Mouse (Mus musculus): ENCODE data around the gene Zfp263. TPM values are rescaled to one million over a fixed set of nuclear protein-coding genes. Genes with fewer than 3 reads are reported as not detected.
A peak's percentile ranks its signal among the peaks of the same experiment; 100 is the strongest.

The Zfp263 gene
- polyA plus RNA-seq (2012; rRNA removed): 18.5 and 19.6 TPM in 2 replicates

GRCm38 (mm10) chr16:3743503-3744185, at the start of gene Zfp263:
Zfp263 (plus strand) TSS chr16:3744093.
- H3K4me3 ChIP-seq (replicated peaks; ENCODE audit: insufficient read depth, low read depth, low read length): peak within 1 kb of the TSS; percentile 85
- WGBS: under 1% methylated on average over 42 of the region's 42 CpGs
- TF ChIP-seq POLR2A (IDR thresholded peaks at IDR 0.05; ENCODE audit: borderline replicate concordance, insufficient read depth, low read length): peak; percentile 85
- TF ChIP-seq CTCF (IDR thresholded peaks at IDR 0.05; ENCODE audit: borderline replicate concordance, insufficient read depth, low read depth, low read length): no peak
- no peaks in the 10 kb centered on the region; the same call in 1 of the 2 replicates for H3K4me1 ChIP-seq (ENCODE audit: control insufficient read depth, insufficient read depth, low read length)
- peak; percentile 93 to 95 for DNase-seq
- no peaks in the 10 kb centered on the region for H3K27me3 ChIP-seq (ENCODE audit: control insufficient read depth, insufficient read depth, low read length)
- H3K27ac ChIP-seq (ENCODE audit: insufficient read depth, low read length): peak within 1 kb of the TSS; percentile 69

GRCm38 (mm10) chr16:3699281-3699680, 44.6 kb upstream of the Zfp263 start:
- 80% methylated on average over 8 of the region's 8 CpGs for WGBS
- DNase-seq: no peak
- Histone ChIP-seq H3K4me1 (ENCODE audit: control insufficient read depth, insufficient read depth, low read length) (no peaks in the 10 kb centered on the region), H3K4me3 (replicated peaks; ENCODE audit: insufficient read depth, low read depth, low read length) (no peak overlapping the region), H3K27me3 (ENCODE audit: control insufficient read depth, insufficient read depth, low read length) (no peaks in the 10 kb centered on the region), H3K27ac (ENCODE audit: insufficient read depth, low read length) (no peak overlapping the region)
- TF ChIP-seq CTCF (IDR thresholded peaks at IDR 0.05; ENCODE audit: borderline replicate concordance, insufficient read depth, low read depth, low read length) (no peak), POLR2A (IDR thresholded peaks at IDR 0.05; ENCODE audit: borderline replicate concordance, insufficient read depth, low read length) (no peak)

GRCm38 (mm10) chr16:3700893-3701292, 43.0 kb upstream of the Zfp263 start:
- no peaks in the 10 kb centered on the region for H3K4me1 ChIP-seq (ENCODE audit: control insufficient read depth, insufficient read depth, low read length)
- DNase-seq: no peak
- no peaks in the 10 kb centered on the region for H3K27me3 ChIP-seq (ENCODE audit: control insufficient read depth, insufficient read depth, low read length)
- H3K27ac ChIP-seq (ENCODE audit: insufficient read depth, low read length): no peak overlapping the region
- WGBS: 57% methylated on average over 1 of the region's 1 CpGs
- no peak overlapping the region for H3K4me3 ChIP-seq (replicated peaks; ENCODE audit: insufficient read depth, low read depth, low read length)
- no peak for TF ChIP-seq CTCF (IDR thresholded peaks at IDR 0.05; ENCODE audit: borderline replicate concordance, insufficient read depth, low read depth, low read length)
- TF ChIP-seq POLR2A (IDR thresholded peaks at IDR 0.05; ENCODE audit: borderline replicate concordance, insufficient read depth, low read length): no peak

- no peak for TF ChIP-seq CTCF (IDR thresholded peaks at IDR 0.05; ENCODE audit: borderline replicate concordance, insufficient read depth, low read depth, low read length)
- TF ChIP-seq POLR2A (IDR thresholded peaks at IDR 0.05; ENCODE audit: borderline replicate concordance, insufficient read depth, low read length): no peak
- WGBS: 85% methylated on average over 6 of the region's 6 CpGs
Measured at GRCm38 (mm10) chr16:3706680-3707079, 37.2 kb upstream of the Zfp263 start.

GRCm38 (mm10) chr16:3714731-3715130, 29.2 kb upstream of the Zfp263 start:
- no peak for DNase-seq
- no peaks in the 10 kb centered on the region for H3K4me1 ChIP-seq (ENCODE audit: control insufficient read depth, insufficient read depth, low read length)
- WGBS: 97% methylated on average over 2 of the region's 2 CpGs
- no peak overlapping the region for H3K4me3 ChIP-seq (replicated peaks; ENCODE audit: insufficient read depth, low read depth, low read length)
- H3K27me3 ChIP-seq (ENCODE audit: control insufficient read depth, insufficient read depth, low read length): no peaks in the 10 kb centered on the region
- H3K27ac ChIP-seq (ENCODE audit: insufficient read depth, low read length): no peak overlapping the region
- TF ChIP-seq POLR2A (IDR thresholded peaks at IDR 0.05; ENCODE audit: borderline replicate concordance, insufficient read depth, low read length): no peak
- no peak for TF ChIP-seq CTCF (IDR thresholded peaks at IDR 0.05; ENCODE audit: borderline replicate concordance, insufficient read depth, low read depth, low read length)

More at GRCm38 (mm10) chr16:3706680-3707079, 37.2 kb upstream of the Zfp263 start:
- Histone ChIP-seq H3K27ac (ENCODE audit: insufficient read depth, low read length) (no peak overlapping the region), H3K4me3 (replicated peaks; ENCODE audit: insufficient read depth, low read depth, low read length) (no peak overlapping the region), H3K4me1 (ENCODE audit: control insufficient read depth, insufficient read depth, low read length) (no peaks in the 10 kb centered on the region), H3K27me3 (ENCODE audit: control insufficient read depth, insufficient read depth, low read length) (no peaks in the 10 kb centered on the region; the same call in 1 of the 2 replicates)
- no peak for DNase-seq

GRCm38 (mm10) chr16:3717980-3718379, 25.9 kb upstream of the Zfp263 start, which contains the start of gene Mefv:
Mefv (minus strand) TSS chr16:3718097.
- no peak for TF ChIP-seq POLR2A (IDR thresholded peaks at IDR 0.05; ENCODE audit: borderline replicate concordance, insufficient read depth, low read length)
- no peak for TF ChIP-seq CTCF (IDR thresholded peaks at IDR 0.05; ENCODE audit: borderline replicate concordance, insufficient read depth, low read depth, low read length)
- 70% methylated on average over 6 of the region's 6 CpGs for WGBS
- no peaks in the 10 kb centered on the region for H3K27me3 ChIP-seq (ENCODE audit: control insufficient read depth, insufficient read depth, low read length)
- H3K4me3 ChIP-seq (replicated peaks; ENCODE audit: insufficient read depth, low read depth, low read length): no peak within 1 kb of the TSS
- H3K27ac ChIP-seq (ENCODE audit: insufficient read depth, low read length): no peak within 1 kb of the TSS
- H3K4me1 ChIP-seq (ENCODE audit: control insufficient read depth, insufficient read depth, low read length): no peaks in the 10 kb centered on the region
- no peak for DNase-seq

- Histone ChIP-seq H3K4me3 (replicated peaks; ENCODE audit: insufficient read depth, low read depth, low read length) (no peak overlapping the region), H3K27me3 (ENCODE audit: control insufficient read depth, insufficient read depth, low read length) (no peaks in the 10 kb centered on the region), H3K4me1 (ENCODE audit: control insufficient read depth, insufficient read depth, low read length) (no peaks in the 10 kb centered on the region), H3K27ac (ENCODE audit: insufficient read depth, low read length) (no peak overlapping the region)
- no peak for DNase-seq
- TF ChIP-seq POLR2A (IDR thresholded peaks at IDR 0.05; ENCODE audit: borderline replicate concordance, insufficient read depth, low read length) (no peak), CTCF (IDR thresholded peaks at IDR 0.05; ENCODE audit: borderline replicate concordance, insufficient read depth, low read depth, low read length) (no peak)
- 67% methylated on average over 3 of the region's 3 CpGs for WGBS
Measured at GRCm38 (mm10) chr16:3723231-3723630, 20.7 kb upstream of the Zfp263 start.

All from cerebellum, adult 2 months (tissue).